Mouse (Mus musculus): ENCODE data around the gene Smtn. TPM values are rescaled to one million over a fixed set of nuclear protein-coding genes. Genes with fewer than 3 reads are reported as not detected.

Gene Smtn
- polyA plus RNA-seq, 1 experiment, result 80.7 TPM

- Histone ChIP-seq H3K4me3 (ENCODE audit: low read depth, low read length) (no peak overlapping the region), H3K4me1 (ENCODE audit: control insufficient read depth, insufficient read depth, low read length) (peaks cover 2% of the 10 kb centered on the region), H3K27me3 (ENCODE audit: control insufficient read depth, insufficient read depth, low read length, poor library complexity, severe bottlenecking) (no peaks in the 10 kb centered on the region), H3K36me3 (ENCODE audit: control insufficient read depth, insufficient read depth, low read length, poor library complexity, severe bottlenecking) (no peaks in the 10 kb centered on the region), H3K9ac (ENCODE audit: low read depth, poor library complexity, severe bottlenecking) (no peak overlapping the region), H3K27ac (ENCODE audit: insufficient read depth, low read length) (no peak overlapping the region), H3K9me3 (replicated peaks; ENCODE audit: control insufficient read depth, insufficient read depth, low read length, poor library complexity, severe bottlenecking) (no peaks in the 10 kb centered on the region)
- TF ChIP-seq POLR2A (IDR thresholded peaks at IDR 0.05; ENCODE audit: insufficient read depth, low read length) (no peak), CTCF (IDR thresholded peaks at IDR 0.05; ENCODE audit: low read depth, low read length) (no peak), EP300 (IDR thresholded peaks at IDR 0.05; ENCODE audit: insufficient read depth, low read depth, low read length) (no peak)
These were observed 27.5 kb upstream of the Smtn start for GRCm38 (mm10) chr11:3567896-3568295.

DNA sequence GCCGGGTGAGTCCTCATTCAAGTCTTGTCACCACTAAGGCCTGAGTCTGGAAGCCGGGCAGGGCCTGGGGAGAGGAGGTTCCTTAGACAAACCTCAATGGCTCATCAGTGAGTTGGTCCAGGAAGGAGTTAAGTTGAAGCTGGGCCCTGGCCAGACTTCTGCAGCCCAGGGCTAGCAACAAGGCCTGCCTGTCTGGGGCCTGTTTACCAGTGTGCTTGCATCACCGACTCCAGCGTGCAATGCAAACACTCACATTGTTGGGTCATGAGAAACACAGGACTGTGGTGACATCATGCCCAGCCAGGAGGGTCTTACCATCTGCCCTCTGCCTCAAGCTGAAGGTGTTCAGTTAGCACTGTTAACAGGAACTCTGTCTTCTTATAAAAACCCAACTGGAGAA lies 25.6 kb upstream of the Smtn start:
- Histone ChIP-seq H3K27ac (ENCODE audit: insufficient read depth, low read length) (no peak overlapping the region), H3K4me1 (ENCODE audit: control insufficient read depth, insufficient read depth, low read length) (no peaks in the 10 kb centered on the region), H3K27me3 (ENCODE audit: control insufficient read depth, insufficient read depth, low read length, poor library complexity, severe bottlenecking) (no peaks in the 10 kb centered on the region), H3K9me3 (replicated peaks; ENCODE audit: control insufficient read depth, insufficient read depth, low read length, poor library complexity, severe bottlenecking) (no peaks in the 10 kb centered on the region), H3K4me3 (ENCODE audit: low read depth, low read length) (no peak overlapping the region), H3K36me3 (ENCODE audit: control insufficient read depth, insufficient read depth, low read length, poor library complexity, severe bottlenecking) (no peaks in the 10 kb centered on the region), H3K9ac (ENCODE audit: low read depth, poor library complexity, severe bottlenecking) (no peak overlapping the region)
- no peak for TF ChIP-seq POLR2A (IDR thresholded peaks at IDR 0.05; ENCODE audit: insufficient read depth, low read length)
- TF ChIP-seq EP300 (IDR thresholded peaks at IDR 0.05; ENCODE audit: insufficient read depth, low read depth, low read length), result no peak
- no peak for TF ChIP-seq CTCF (IDR thresholded peaks at IDR 0.05; ENCODE audit: low read depth, low read length)

DNA sequence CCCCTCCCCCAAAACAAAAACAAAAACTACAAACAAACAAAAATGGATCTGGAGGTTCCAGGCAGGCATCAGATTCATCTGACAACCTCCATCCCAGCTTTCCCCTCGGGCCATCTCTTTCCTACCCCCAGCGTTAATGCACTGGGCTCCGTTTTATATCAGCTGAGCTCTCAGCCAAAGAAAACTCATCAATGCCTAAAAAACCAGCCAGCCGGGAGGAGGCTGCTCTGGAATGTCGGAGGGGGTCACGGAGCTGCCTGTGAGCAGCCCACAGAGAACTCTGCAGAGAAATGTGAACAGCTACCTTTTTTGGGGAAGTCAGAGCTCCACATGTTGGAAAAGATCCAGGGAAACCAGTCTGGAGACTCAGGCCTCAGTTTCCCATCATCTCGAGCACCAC lies 24.0 kb upstream of the Smtn start:
- H3K27ac ChIP-seq (ENCODE audit: insufficient read depth, low read length), result no peak overlapping the region
- no peaks in the 10 kb centered on the region for H3K27me3 ChIP-seq (ENCODE audit: control insufficient read depth, insufficient read depth, low read length, poor library complexity, severe bottlenecking)
- H3K36me3 ChIP-seq (ENCODE audit: control insufficient read depth, insufficient read depth, low read length, poor library complexity, severe bottlenecking), result no peaks in the 10 kb centered on the region
- no peak overlapping the region for H3K9ac ChIP-seq (ENCODE audit: low read depth, poor library complexity, severe bottlenecking)
- no peaks in the 10 kb centered on the region for H3K4me1 ChIP-seq (ENCODE audit: control insufficient read depth, insufficient read depth, low read length)
- no peak overlapping the region for H3K4me3 ChIP-seq (ENCODE audit: low read depth, low read length)
- no peaks in the 10 kb centered on the region for H3K9me3 ChIP-seq (replicated peaks; ENCODE audit: control insufficient read depth, insufficient read depth, low read length, poor library complexity, severe bottlenecking)
- TF ChIP-seq EP300 (IDR thresholded peaks at IDR 0.05; ENCODE audit: insufficient read depth, low read depth, low read length) (no peak), CTCF (IDR thresholded peaks at IDR 0.05; ENCODE audit: low read depth, low read length) (no peak), POLR2A (IDR thresholded peaks at IDR 0.05; ENCODE audit: insufficient read depth, low read length) (no peak)

DNA sequence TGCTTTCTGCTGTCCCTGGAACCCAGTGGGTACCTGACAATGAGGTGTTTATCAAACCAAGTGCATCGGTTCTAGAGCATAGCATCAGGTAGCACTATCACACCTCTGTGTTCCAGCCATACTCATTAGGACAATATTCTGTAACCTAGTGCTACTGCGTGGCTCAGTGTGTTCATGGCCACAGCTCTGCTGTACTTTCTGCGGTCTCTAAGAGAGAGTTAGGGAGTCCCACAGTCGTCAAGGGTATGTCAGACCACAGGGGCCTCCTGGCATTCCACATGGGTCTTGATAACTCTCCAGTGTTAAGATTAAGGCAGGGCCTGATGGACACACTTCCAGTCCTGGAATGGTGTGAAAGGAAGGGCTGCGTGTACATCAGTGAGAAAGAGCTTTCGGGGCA lies 23.4 kb upstream of the Smtn start:
- H3K9me3 ChIP-seq (replicated peaks; ENCODE audit: control insufficient read depth, insufficient read depth, low read length, poor library complexity, severe bottlenecking), result no peaks in the 10 kb centered on the region
- H3K4me3 ChIP-seq (ENCODE audit: low read depth, low read length), result no peak overlapping the region
- H3K27ac ChIP-seq (ENCODE audit: insufficient read depth, low read length), result no peak overlapping the region
- no peaks in the 10 kb centered on the region for H3K4me1 ChIP-seq (ENCODE audit: control insufficient read depth, insufficient read depth, low read length)
- H3K27me3 ChIP-seq (ENCODE audit: control insufficient read depth, insufficient read depth, low read length, poor library complexity, severe bottlenecking), result no peaks in the 10 kb centered on the region
- TF ChIP-seq POLR2A (IDR thresholded peaks at IDR 0.05; ENCODE audit: insufficient read depth, low read length), result no peak
- no peak for TF ChIP-seq CTCF (IDR thresholded peaks at IDR 0.05; ENCODE audit: low read depth, low read length)
- H3K9ac ChIP-seq (ENCODE audit: low read depth, poor library complexity, severe bottlenecking), result no peak overlapping the region
- H3K36me3 ChIP-seq (ENCODE audit: control insufficient read depth, insufficient read depth, low read length, poor library complexity, severe bottlenecking), result no peaks in the 10 kb centered on the region

DNA sequence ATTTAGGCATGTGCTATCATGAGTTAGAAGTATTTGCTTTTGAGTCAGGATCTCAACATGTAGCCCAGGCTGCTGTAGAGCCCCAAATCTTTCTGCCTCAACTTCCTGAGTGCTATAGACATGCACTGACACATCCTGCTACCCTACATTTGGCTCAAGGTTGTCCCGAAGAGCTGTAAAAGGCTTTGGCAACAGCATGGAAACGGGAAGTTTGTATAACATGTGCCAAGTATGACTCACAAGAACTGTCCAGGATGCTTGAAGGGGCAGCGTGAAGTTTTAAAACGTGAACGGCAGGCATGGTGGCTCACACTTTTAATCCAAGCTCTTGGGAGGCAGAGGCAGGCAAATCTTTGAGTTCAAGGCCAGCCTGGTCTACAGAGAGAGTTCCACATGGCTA lies 19.8 kb upstream of the Smtn start:
- no peak overlapping the region for H3K9ac ChIP-seq (ENCODE audit: low read depth, poor library complexity, severe bottlenecking)
- no peak for TF ChIP-seq CTCF (IDR thresholded peaks at IDR 0.05; ENCODE audit: low read depth, low read length)
- no peak for TF ChIP-seq EP300 (IDR thresholded peaks at IDR 0.05; ENCODE audit: insufficient read depth, low read depth, low read length)
- no peak for TF ChIP-seq POLR2A (IDR thresholded peaks at IDR 0.05; ENCODE audit: insufficient read depth, low read length)
- no peak overlapping the region for H3K4me3 ChIP-seq (ENCODE audit: low read depth, low read length)
- no peaks in the 10 kb centered on the region for H3K4me1 ChIP-seq (ENCODE audit: control insufficient read depth, insufficient read depth, low read length)
- H3K36me3 ChIP-seq (ENCODE audit: control insufficient read depth, insufficient read depth, low read length, poor library complexity, severe bottlenecking), result no peaks in the 10 kb centered on the region
- no peaks in the 10 kb centered on the region for H3K27me3 ChIP-seq (ENCODE audit: control insufficient read depth, insufficient read depth, low read length, poor library complexity, severe bottlenecking)
- H3K9me3 ChIP-seq (replicated peaks; ENCODE audit: control insufficient read depth, insufficient read depth, low read length, poor library complexity, severe bottlenecking), result no peaks in the 10 kb centered on the region
- H3K27ac ChIP-seq (ENCODE audit: insufficient read depth, low read length), result no peak overlapping the region

- TF ChIP-seq POLR2A (IDR thresholded peaks at IDR 0.05; ENCODE audit: insufficient read depth, low read length), result no peak
- no peak for TF ChIP-seq EP300 (IDR thresholded peaks at IDR 0.05; ENCODE audit: insufficient read depth, low read depth, low read length)
- H3K27me3 ChIP-seq (ENCODE audit: control insufficient read depth, insufficient read depth, low read length, poor library complexity, severe bottlenecking), result no peaks in the 10 kb centered on the region
These were observed 17.4 kb upstream of the Smtn start for GRCm38 (mm10) chr11:3557852-3558251.

More at GRCm38 (mm10) chr11:3557852-3558251, 17.4 kb upstream of the Smtn start:
- Histone ChIP-seq H3K27ac (ENCODE audit: insufficient read depth, low read length) (no peak overlapping the region), H3K9me3 (replicated peaks; ENCODE audit: control insufficient read depth, insufficient read depth, low read length, poor library complexity, severe bottlenecking) (no peaks in the 10 kb centered on the region), H3K4me1 (ENCODE audit: control insufficient read depth, insufficient read depth, low read length) (no peaks in the 10 kb centered on the region), H3K4me3 (ENCODE audit: low read depth, low read length) (no peak overlapping the region), H3K9ac (ENCODE audit: low read depth, poor library complexity, severe bottlenecking) (no peak overlapping the region), H3K36me3 (ENCODE audit: control insufficient read depth, insufficient read depth, low read length, poor library complexity, severe bottlenecking) (no peaks in the 10 kb centered on the region)

Measured in ES-Bruce4 (cell line).